Mouse (Mus musculus): ENCODE measurements around the gene Dnal1.
A peak's percentile ranks its signal among the peaks of the same experiment; 100 is the strongest.

Gene Dnal1

DNA sequence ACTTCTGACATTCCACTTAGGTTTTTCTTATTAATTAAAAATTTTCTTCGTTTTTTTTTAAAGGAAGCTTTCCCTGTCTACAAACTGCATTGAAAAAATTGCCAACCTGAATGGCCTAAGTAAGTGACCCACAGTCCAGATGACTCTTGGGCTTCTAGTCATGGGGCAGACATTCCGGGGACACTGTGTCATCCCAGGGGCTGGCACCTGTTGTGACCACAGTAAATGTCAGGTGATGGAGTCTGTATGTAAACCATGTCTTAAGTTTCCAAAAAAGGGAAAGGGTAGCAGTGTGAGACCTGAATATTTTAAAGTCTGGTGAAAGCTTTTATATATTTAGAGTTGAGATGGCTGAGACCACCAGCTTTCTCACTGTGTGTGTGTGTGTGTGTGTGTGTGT, 12.7 kb downstream of the Dnal1 start:
- no peak for DNase-seq (ENCODE audit: low spot score in 2 of 2)

DNA sequence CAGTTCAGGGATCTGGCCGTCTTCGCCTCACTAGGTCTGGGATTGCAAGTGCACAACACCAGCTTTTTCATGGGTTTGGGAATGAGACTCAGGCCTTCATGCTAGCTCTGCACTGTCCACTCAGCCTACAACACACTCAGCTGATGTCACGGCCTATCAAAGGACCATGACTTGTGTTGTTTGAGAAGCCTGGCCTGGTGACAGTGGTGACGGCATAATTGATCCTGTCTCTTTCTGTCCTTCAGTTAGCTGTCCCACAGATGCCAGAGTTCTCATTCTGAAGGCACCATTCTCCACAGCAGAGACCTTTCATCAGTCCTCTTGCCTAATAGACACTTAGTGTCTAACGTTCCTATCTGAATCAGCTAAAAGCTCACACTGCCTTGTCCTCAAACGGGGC, 14.4 kb downstream of the Dnal1 start:
- no peak for DNase-seq (ENCODE audit: low spot score in 2 of 2)

- no peak for DNase-seq (ENCODE audit: low spot score in 2 of 2)
Measured at GRCm38 (mm10) chr12:84129931-84130330, 15.8 kb downstream of the Dnal1 start.

DNA sequence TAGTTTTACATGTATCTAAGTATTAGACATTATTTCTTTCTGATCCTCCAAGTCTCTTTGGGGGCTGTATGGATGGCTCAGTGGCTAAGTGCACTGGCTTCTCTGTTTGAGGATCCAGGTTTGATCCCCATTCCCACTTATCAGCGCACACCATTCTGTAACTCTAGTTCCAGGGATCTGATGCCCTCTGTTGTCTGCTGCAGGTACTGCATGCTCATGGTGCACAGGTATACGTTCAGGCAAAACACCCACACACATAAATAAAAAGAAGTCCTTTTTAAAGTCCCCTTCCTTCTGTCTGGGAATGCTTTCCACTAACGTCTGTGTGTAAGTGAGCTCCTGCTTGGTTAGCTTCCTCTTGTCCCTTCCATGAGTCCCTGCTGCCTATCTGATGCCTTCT, 18.1 kb downstream of the Dnal1 start:
- peak; percentile 56 to 73 for DNase-seq (ENCODE audit: low spot score in 2 of 2)

- DNase-seq (ENCODE audit: low spot score in 2 of 2), result no peak
Measured at GRCm38 (mm10) chr12:84137131-84137530, 23.0 kb downstream of the Dnal1 start.

DNA sequence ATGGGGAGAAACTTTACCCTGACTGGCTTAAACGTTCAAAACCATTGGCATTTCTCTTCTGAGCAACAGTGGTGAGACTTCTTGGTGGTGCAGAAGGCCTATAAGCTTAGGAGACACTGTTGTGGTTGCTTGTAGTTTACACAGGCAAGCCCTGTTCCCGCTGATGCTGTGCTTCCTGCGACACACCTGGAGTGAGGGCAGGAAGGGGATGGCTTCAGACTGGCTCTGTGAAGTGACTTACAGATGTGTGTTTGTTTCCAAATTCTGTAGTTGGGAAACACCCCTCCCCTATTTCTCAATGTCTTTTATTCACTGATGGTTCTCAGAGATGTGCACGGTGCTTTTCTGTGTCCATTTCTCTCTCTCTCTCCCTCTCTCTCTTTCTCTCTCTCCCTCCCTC, 26.0 kb downstream of the Dnal1 start:
- DNase-seq (ENCODE audit: low spot score in 2 of 2), result no peak

GRCm38 (mm10) chr12:84141271-84141670, 27.1 kb downstream of the Dnal1 start:
- no peak for DNase-seq (ENCODE audit: low spot score in 2 of 2)

GRCm38 (mm10) chr12:84142281-84143050, 28.3 kb downstream of the Dnal1 start:
- no peak for DNase-seq (ENCODE audit: low spot score in 2 of 2)

DNA sequence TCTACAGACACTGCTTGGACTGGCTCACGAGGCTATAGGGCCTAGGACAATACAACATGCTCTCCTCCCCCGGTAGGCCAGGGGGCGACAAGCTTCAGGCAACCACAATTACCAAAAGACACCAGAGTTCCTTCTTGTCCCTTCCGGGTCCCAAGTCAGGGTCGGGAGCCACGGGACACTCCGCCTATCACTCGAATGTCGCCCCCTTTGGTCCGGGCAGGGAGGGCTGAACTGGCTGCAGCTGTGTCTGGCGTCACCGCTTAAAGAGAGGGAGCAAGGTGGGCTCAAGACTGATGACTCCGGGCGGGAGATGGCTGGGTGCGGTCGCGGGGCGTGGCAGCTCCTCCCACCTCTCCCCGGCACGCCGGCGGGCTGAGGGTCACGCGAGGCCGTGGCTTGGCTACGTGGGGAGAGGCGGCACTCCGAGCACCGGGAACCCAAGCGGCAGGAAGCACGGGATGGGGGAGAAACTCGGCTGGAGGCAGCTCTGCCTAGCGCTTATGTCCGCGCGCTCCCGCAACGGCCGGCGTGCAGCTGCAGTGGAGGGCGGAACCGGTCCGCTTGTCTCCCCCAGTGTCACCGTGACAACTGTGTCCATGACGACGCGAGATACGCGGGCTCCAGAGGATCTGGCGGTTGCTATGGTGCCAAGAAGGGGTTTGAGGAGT, 33.9 kb downstream of the Dnal1 start, which contains the start of gene Pnma1:
Gene Pnma1, minus strand, starts transcription at position 536 of the 668 bp plus-strand sequence.
- DNase-seq (ENCODE audit: low spot score in 2 of 2), result peak; percentile 77 to 88

- DNase-seq (ENCODE audit: low spot score in 2 of 2), result no peak
Measured at GRCm38 (mm10) chr12:84148622-84149012, 34.5 kb downstream of the Dnal1 start.

DNA sequence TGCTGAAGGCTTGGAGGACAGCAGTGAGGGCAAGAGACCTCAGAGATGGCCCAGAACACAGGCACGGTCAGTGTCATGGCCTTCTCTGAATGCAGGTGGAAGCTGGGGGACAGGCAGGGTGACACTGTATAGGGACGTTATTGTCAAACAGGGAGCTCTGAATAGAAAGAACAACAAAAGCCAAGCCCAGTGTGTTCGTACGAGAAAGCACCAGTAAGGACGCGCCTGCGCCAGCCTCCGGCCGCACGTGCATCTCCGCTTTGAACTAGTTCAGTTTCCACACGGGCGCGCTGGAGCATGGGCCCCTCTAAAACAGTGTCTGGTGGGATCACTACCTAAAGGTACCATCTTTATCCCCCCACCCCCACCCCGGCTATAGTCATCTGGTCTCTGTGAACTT, 35.8 kb downstream of the Dnal1 start:
- DNase-seq (ENCODE audit: low spot score in 2 of 2), result no peak

GRCm38 (mm10) chr12:84150976-84151375, 36.8 kb downstream of the Dnal1 start:
- DNase-seq (ENCODE audit: low spot score in 2 of 2), result peak; percentile 72 to 86

DNA sequence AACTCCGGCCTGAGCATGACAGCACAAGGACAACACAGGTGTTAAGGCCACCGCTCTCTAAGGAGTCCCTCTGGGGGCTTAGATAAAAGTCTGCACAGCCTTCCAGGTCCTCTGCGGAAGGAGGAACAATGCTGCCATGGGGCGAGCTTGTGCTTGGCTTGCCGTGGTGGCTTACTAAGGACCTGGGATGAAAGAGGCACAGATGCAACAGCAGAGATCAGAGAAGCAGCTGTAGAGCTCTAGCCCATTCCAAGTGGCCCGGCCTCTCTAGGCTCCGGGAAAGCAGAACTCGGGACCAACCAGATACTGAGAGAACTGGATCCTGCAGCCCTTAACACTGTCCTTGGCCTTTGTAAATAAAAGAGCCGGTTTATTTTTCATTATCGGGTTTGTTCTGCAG, 37.7 kb downstream of the Dnal1 start:
- peak in 1 of 2 experiments; percentile 41 for DNase-seq (ENCODE audit: low spot score in 2 of 2)

DNA sequence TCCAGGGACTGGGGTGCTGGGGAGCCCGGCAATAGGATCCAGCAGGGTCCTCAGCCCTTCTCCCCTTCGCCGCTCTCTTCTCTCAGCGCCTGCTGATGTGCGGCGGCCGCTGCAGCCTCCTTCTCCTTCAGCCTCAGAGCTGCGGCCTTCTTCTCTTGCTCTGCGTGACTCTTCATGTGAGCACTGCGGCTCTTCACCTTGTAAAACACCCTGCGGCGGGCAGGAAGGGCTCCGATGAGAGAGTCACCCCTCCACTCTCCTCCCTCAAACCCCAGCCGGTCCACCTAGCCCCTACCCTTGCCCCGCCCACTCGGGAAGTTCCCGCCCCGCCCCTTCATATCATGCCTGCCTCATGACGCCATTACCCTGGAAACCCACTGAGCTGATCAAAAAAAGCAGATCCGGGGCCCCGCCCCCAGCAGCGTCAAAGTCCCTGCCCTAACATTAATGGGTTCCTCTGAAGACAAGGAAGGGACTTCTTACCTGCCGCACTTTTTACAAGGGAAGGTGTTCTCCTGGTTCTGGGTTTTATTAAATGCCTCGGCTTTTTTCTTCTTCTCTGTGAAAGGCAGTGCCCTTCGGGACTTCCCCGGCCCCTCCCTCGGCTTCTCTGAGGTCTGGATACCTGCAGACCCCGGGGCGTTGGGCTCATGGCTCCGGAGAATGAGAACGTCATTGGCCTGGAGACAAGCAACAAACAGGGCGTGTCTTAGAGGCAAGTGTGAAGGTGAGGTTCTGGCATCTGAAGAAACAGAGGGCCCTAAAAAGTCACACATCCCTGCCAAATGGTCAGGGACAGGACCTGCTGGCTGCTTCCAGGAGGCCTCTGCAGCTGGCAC, 38.4 kb downstream of the Dnal1 start:
- DNase-seq (ENCODE audit: low spot score in 2 of 2), result peak; percentile 47 to 69

GRCm38 (mm10) chr12:84153414-84153813, 39.2 kb downstream of the Dnal1 start:
- DNase-seq (ENCODE audit: low spot score in 2 of 2), result no peak

GRCm38 (mm10) chr12:84154786-84155522, 40.8 kb downstream of the Dnal1 start:
- DNase-seq (ENCODE audit: low spot score in 2 of 2), result no peak

GRCm38 (mm10) chr12:84155523-84155871, 41.3 kb downstream of the Dnal1 start:
- DNase-seq (ENCODE audit: low spot score in 2 of 2), result no peak

- DNase-seq (ENCODE audit: low spot score in 2 of 2), result no peak
Measured at GRCm38 (mm10) chr12:84156210-84156609, 42.0 kb downstream of the Dnal1 start.

- no peak for DNase-seq (ENCODE audit: low spot score in 2 of 2)
Measured at GRCm38 (mm10) chr12:84158156-84158555, 44.0 kb downstream of the Dnal1 start.

DNA sequence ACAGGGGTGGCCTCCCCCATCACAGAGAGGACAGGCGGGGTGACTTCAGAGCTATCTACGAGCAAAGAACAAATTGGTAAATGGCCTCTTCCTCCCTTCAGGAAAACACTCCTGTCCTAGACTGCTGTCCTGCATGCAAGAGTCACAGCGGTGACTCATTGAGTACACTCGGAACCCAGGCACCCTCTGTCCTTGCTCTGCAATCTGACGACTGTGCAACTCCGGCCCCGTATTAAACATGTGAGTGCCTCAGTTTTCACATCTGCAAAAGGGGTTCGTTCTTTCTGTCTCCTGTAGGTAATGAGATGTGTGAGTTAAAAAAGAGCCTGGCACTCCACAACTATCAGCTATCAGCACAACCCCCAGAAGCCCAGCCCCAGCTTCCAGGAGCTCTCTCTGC, 46.3 kb downstream of the Dnal1 start:
- DNase-seq (ENCODE audit: low spot score in 2 of 2), result no peak

GRCm38 (mm10) chr12:84161116-84161515, 47.0 kb downstream of the Dnal1 start:
- no peak for DNase-seq (ENCODE audit: low spot score in 2 of 2)

All from spleen, postnatal 10 days (tissue).